Mouse (Mus musculus): ENCODE measurements at regions not wholly inside any gene's neighbourhood (a gene's known extent, or its start where the extent isn't known, plus 50 kb on each side); places are given as distances from the start of the nearest gene placed in this dataset.

- Histone ChIP-seq H3K9ac (ENCODE audit: low read depth, low read length) (no peak overlapping the region), H3K27me3 (replicated peaks; ENCODE audit: control insufficient read depth, insufficient read depth, low read length) (no peaks in the 10 kb centered on the region), H3K4me3 (ENCODE audit: low read depth, low read length) (no peak overlapping the region), H3K4me1 (ENCODE audit: control insufficient read depth, insufficient read depth, low read length) (peaks cover 5% of the 10 kb centered on the region; the same call in 1 of the 2 replicates), H3K9me3 (ENCODE audit: control insufficient read depth, low read length) (no peaks in the 10 kb centered on the region), H3K4me2 (ENCODE audit: low read depth, low read length) (no peak overlapping the region), H3K36me3 (ENCODE audit: control insufficient read depth, insufficient read depth, low read length) (no peaks in the 10 kb centered on the region), H3K27ac (replicated peaks; ENCODE audit: low read depth, low read length) (no peak overlapping the region)
- DNase-seq (ENCODE audit: low spot score) (no peak), ATAC-seq (ENCODE audit: low read depth) (no peak)
- 41% methylated on average over 5 of the region's 5 CpGs for WGBS
These were observed 72.0 kb upstream of the Sulf2 start for GRCm38 (mm10) chr2:166227496-166227895.

- Histone ChIP-seq H3K27me3 (replicated peaks; ENCODE audit: control insufficient read depth, insufficient read depth, low read length) (no peaks in the 10 kb centered on the region), H3K4me3 (ENCODE audit: low read depth, low read length) (no peak overlapping the region), H3K27ac (replicated peaks; ENCODE audit: low read depth, low read length) (no peak overlapping the region), H3K4me1 (ENCODE audit: control insufficient read depth, insufficient read depth, low read length) (no peaks in the 10 kb centered on the region), H3K4me2 (ENCODE audit: low read depth, low read length) (no peak overlapping the region), H3K9me3 (ENCODE audit: control insufficient read depth, low read length) (no peaks in the 10 kb centered on the region), H3K36me3 (ENCODE audit: control insufficient read depth, insufficient read depth, low read length) (no peaks in the 10 kb centered on the region), H3K9ac (ENCODE audit: low read depth, low read length) (no peak overlapping the region)
- ATAC-seq (ENCODE audit: low read depth): no peak; the same call in 1 of the 2 replicates
- DNase-seq (ENCODE audit: low spot score): no peak
- WGBS: 17% methylated on average over 3 of the region's 3 CpGs
These were observed 71.5 kb upstream of the Sulf2 start for GRCm38 (mm10) chr2:166226929-166227328.

- H3K9me3 ChIP-seq (ENCODE audit: control insufficient read depth, low read length): no peaks in the 10 kb centered on the region
- H3K27ac ChIP-seq (replicated peaks; ENCODE audit: low read depth, low read length): no peak overlapping the region
- DNase-seq (ENCODE audit: low spot score): no peak
- ATAC-seq (ENCODE audit: low read depth): no peak
- 87% methylated on average over 2 of the region's 2 CpGs for WGBS
- H3K36me3 ChIP-seq (ENCODE audit: control insufficient read depth, insufficient read depth, low read length): no peaks in the 10 kb centered on the region
- H3K4me1 ChIP-seq (ENCODE audit: control insufficient read depth, insufficient read depth, low read length): no peaks in the 10 kb centered on the region
- H3K9ac ChIP-seq (ENCODE audit: low read depth, low read length): no peak overlapping the region
- no peaks in the 10 kb centered on the region for H3K27me3 ChIP-seq (replicated peaks; ENCODE audit: control insufficient read depth, insufficient read depth, low read length)
- H3K4me2 ChIP-seq (ENCODE audit: low read depth, low read length): no peak overlapping the region
- H3K4me3 ChIP-seq (ENCODE audit: low read depth, low read length): no peak overlapping the region
These were observed 70.9 kb upstream of the Sulf2 start for GRCm38 (mm10) chr2:166226331-166226730.

- DNase-seq (ENCODE audit: low spot score) (peak; percentile 79), ATAC-seq (ENCODE audit: low read depth) (peak; percentile 33; the same call in 1 of the 2 replicates)
- no peaks in the 10 kb centered on the region for H3K27me3 ChIP-seq (replicated peaks; ENCODE audit: control insufficient read depth, insufficient read depth, low read length)
- H3K9me3 ChIP-seq (ENCODE audit: control insufficient read depth, low read length): no peaks in the 10 kb centered on the region
- H3K27ac ChIP-seq (replicated peaks; ENCODE audit: low read depth, low read length): no peak overlapping the region
- no peaks in the 10 kb centered on the region for H3K36me3 ChIP-seq (ENCODE audit: control insufficient read depth, insufficient read depth, low read length)
- WGBS: 67% methylated on average over 9 of the region's 9 CpGs
- H3K9ac ChIP-seq (ENCODE audit: low read depth, low read length): no peak overlapping the region
- H3K4me1 ChIP-seq (ENCODE audit: control insufficient read depth, insufficient read depth, low read length): no peaks in the 10 kb centered on the region
- no peak overlapping the region for H3K4me3 ChIP-seq (ENCODE audit: low read depth, low read length)
- H3K4me2 ChIP-seq (ENCODE audit: low read depth, low read length): no peak overlapping the region
These were observed 69.9 kb upstream of the Sulf2 start for GRCm38 (mm10) chr2:166225354-166225753.

GRCm38 (mm10) chr2:166218783-166219182 is 63.3 kb upstream of the Sulf2 start:
- Histone ChIP-seq H3K9me3 (ENCODE audit: control insufficient read depth, low read length) (no peaks in the 10 kb centered on the region), H3K9ac (ENCODE audit: low read depth, low read length) (no peak overlapping the region), H3K4me2 (ENCODE audit: low read depth, low read length) (no peak overlapping the region), H3K36me3 (ENCODE audit: control insufficient read depth, insufficient read depth, low read length) (no peaks in the 10 kb centered on the region), H3K4me1 (ENCODE audit: control insufficient read depth, insufficient read depth, low read length) (no peaks in the 10 kb centered on the region), H3K27me3 (replicated peaks; ENCODE audit: control insufficient read depth, insufficient read depth, low read length) (no peaks in the 10 kb centered on the region), H3K4me3 (ENCODE audit: low read depth, low read length) (no peak overlapping the region), H3K27ac (replicated peaks; ENCODE audit: low read depth, low read length) (no peak overlapping the region)
- 76% methylated on average over 9 of the region's 9 CpGs for WGBS
- ATAC-seq (ENCODE audit: low read depth) (no peak), DNase-seq (ENCODE audit: low spot score) (no peak)

- ATAC-seq (ENCODE audit: low read depth) (no peak), DNase-seq (ENCODE audit: low spot score) (no peak)
- no peaks in the 10 kb centered on the region for H3K4me1 ChIP-seq (ENCODE audit: control insufficient read depth, insufficient read depth, low read length)
- H3K27me3 ChIP-seq (replicated peaks; ENCODE audit: control insufficient read depth, insufficient read depth, low read length): no peaks in the 10 kb centered on the region
- no peak overlapping the region for H3K9ac ChIP-seq (ENCODE audit: low read depth, low read length)
- WGBS: 73% methylated on average over 11 of the region's 11 CpGs
- no peaks in the 10 kb centered on the region for H3K36me3 ChIP-seq (ENCODE audit: control insufficient read depth, insufficient read depth, low read length)
- H3K27ac ChIP-seq (replicated peaks; ENCODE audit: low read depth, low read length): no peak overlapping the region
- H3K4me3 ChIP-seq (ENCODE audit: low read depth, low read length): no peak overlapping the region
- no peaks in the 10 kb centered on the region for H3K9me3 ChIP-seq (ENCODE audit: control insufficient read depth, low read length)
- no peak overlapping the region for H3K4me2 ChIP-seq (ENCODE audit: low read depth, low read length)
These were observed 61.0 kb upstream of the Sulf2 start for GRCm38 (mm10) chr2:166216512-166216865.

- Histone ChIP-seq H3K4me2 (ENCODE audit: low read depth, low read length) (no peak overlapping the region), H3K27me3 (replicated peaks; ENCODE audit: control insufficient read depth, insufficient read depth, low read length) (no peaks in the 10 kb centered on the region), H3K27ac (replicated peaks; ENCODE audit: low read depth, low read length) (no peak overlapping the region), H3K4me3 (ENCODE audit: low read depth, low read length) (no peak overlapping the region), H3K9me3 (ENCODE audit: control insufficient read depth, low read length) (no peaks in the 10 kb centered on the region), H3K4me1 (ENCODE audit: control insufficient read depth, insufficient read depth, low read length) (no peaks in the 10 kb centered on the region), H3K36me3 (ENCODE audit: control insufficient read depth, insufficient read depth, low read length) (no peaks in the 10 kb centered on the region), H3K9ac (ENCODE audit: low read depth, low read length) (no peak overlapping the region)
- peak; percentile 72 for DNase-seq (ENCODE audit: low spot score)
- peak; percentile 41; the same call in 1 of the 2 replicates for ATAC-seq (ENCODE audit: low read depth)
- WGBS: 52% methylated on average over 17 of the region's 18 CpGs
These were observed 60.4 kb upstream of the Sulf2 start for GRCm38 (mm10) chr2:166215610-166216511.

- Histone ChIP-seq H3K36me3 (ENCODE audit: control insufficient read depth, insufficient read depth, low read length) (no peaks in the 10 kb centered on the region), H3K27ac (replicated peaks; ENCODE audit: low read depth, low read length) (no peak overlapping the region), H3K27me3 (replicated peaks; ENCODE audit: control insufficient read depth, insufficient read depth, low read length) (no peaks in the 10 kb centered on the region), H3K4me2 (ENCODE audit: low read depth, low read length) (no peak overlapping the region), H3K4me3 (ENCODE audit: low read depth, low read length) (no peak overlapping the region), H3K9ac (ENCODE audit: low read depth, low read length) (no peak overlapping the region), H3K4me1 (ENCODE audit: control insufficient read depth, insufficient read depth, low read length) (no peaks in the 10 kb centered on the region), H3K9me3 (ENCODE audit: control insufficient read depth, low read length) (no peaks in the 10 kb centered on the region)
- DNase-seq (ENCODE audit: low spot score): no peak
- 52% methylated on average over 7 of the region's 7 CpGs for WGBS
- no peak for ATAC-seq (ENCODE audit: low read depth)
These were observed 59.7 kb upstream of the Sulf2 start for GRCm38 (mm10) chr2:166215191-166215590.

- Histone ChIP-seq H3K27ac (replicated peaks; ENCODE audit: low read depth, low read length) (no peak overlapping the region), H3K27me3 (replicated peaks; ENCODE audit: control insufficient read depth, insufficient read depth, low read length) (no peaks in the 10 kb centered on the region), H3K4me2 (ENCODE audit: low read depth, low read length) (no peak overlapping the region), H3K4me1 (ENCODE audit: control insufficient read depth, insufficient read depth, low read length) (peaks cover 24% of the 10 kb centered on the region), H3K4me3 (ENCODE audit: low read depth, low read length) (no peak overlapping the region), H3K9ac (ENCODE audit: low read depth, low read length) (no peak overlapping the region), H3K36me3 (ENCODE audit: control insufficient read depth, insufficient read depth, low read length) (no peaks in the 10 kb centered on the region), H3K9me3 (ENCODE audit: control insufficient read depth, low read length) (no peaks in the 10 kb centered on the region)
- WGBS: 79% methylated on average over 3 of the region's 3 CpGs
- no peak for DNase-seq (ENCODE audit: low spot score)
- ATAC-seq (ENCODE audit: low read depth): no peak
These were observed 51.7 kb upstream of the Sulf2 start for GRCm38 (mm10) chr2:166207145-166207508.
